Mouse (Mus musculus) cerebellum, postnatal 14 days (tissue): Measurements from ENCODE around the gene Fto.

ENCODE experiments used
- DNase-seq, 2 experiments: peaks; one replicate each; pipeline ENCODE4 v3.0.0; 2021; ENCODE audit warnings: mixed read lengths in 2 of 2

Fto gene

GRCm38 (mm10) chr8:91504360-91504759 is 191.0 kb downstream of the Fto start:
- no peak for DNase-seq

DNA sequence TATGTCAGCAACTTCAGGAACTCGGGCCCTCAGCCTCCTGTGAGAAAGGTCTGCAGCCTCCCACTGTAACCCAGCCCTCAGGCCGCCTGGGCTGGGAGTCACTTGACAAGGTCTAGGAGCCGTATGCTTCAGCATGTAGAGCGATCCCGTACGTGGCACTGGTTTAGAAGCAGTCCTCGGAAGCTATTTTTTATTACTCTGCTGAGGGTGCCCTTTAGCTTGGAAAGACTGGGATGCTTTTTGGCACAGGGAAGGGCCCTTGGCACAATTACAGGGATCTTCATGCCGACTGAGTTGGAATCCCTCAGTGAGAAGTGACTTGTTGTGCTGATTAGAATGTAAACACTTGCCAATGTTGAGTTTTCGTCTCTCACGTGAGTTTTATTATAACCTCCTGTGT is 191.6 kb downstream of the Fto start:
- DNase-seq = peak; percentile 57 to 78

GRCm38 (mm10) chr8:91505411-91505954 is 192.2 kb downstream of the Fto start:
- no peak for DNase-seq

- no peak for DNase-seq
Measured at GRCm38 (mm10) chr8:91505997-91506672, 192.8 kb downstream of the Fto start.

DNA sequence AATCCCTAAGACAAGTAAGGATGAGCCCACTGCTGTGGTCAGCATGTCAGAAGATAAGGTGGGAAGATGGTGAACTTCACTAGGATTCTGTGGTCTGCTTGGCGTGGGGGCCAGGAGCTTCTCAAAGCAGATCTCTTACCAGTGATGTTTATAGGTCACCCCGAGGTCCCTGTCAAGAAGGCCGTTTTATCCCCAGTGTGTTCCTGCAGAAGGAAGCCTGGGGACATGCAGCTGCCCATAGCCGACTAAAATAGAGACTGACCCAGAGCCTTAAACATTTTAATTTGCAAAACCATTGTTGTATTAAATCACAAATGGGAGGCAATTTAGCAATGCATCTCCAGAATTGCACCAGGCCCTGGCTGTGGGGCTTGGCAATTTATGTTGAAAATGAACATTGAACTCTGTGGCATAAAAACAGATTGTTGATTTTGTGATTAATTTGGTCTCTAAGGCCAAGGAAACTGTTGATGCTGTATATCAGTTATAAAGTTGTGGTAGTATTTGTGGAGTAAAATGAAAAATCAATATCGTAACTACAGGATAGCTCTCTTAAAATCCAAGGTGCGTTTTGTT is 193.4 kb downstream of the Fto start:
- DNase-seq = no peak

GRCm38 (mm10) chr8:91507681-91508097 is 194.4 kb downstream of the Fto start:
- no peak for DNase-seq

DNA sequence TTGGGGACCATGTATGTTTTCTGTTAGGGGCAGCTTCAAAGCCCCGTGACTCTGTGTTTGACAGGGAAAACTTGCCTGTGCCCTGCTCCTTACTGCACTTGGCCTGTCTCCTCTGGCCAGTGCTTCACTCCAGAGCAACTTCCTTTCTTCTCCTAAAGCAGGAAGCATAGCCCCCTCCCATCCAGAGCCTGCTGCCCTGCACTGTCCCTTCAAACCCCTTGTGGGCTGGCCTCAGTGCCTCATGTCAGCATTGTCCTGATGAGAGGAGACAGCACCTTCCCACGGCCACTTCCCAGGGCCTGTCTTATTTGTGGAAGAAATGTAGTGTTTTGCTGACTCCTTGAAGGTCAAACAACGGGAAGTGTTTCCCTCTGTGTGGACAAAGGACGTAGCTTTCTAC is 195.0 kb downstream of the Fto start:
- DNase-seq = no peak

GRCm38 (mm10) chr8:91509206-91509899 is 196.0 kb downstream of the Fto start:
- DNase-seq = no peak

GRCm38 (mm10) chr8:91509900-91510260 is 196.6 kb downstream of the Fto start:
- no peak for DNase-seq

DNA sequence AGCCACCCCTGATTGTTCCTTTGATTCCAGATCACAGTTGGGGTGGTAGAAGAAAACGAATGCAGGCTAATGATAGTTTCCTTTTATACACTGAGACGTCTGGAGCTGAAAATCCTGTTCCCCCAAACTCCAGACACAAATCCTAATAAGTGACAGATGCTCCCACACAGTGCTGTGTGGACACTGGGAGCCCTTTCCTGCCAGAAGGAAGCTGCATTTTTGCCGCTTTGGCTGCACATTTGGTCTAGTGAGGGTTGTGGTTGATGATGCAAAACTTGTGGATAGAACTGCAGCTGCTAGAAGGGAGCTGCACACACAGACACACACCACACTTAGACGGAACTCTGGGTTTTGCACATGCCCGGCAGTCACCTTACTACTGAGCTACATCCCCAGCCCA is 197.4 kb downstream of the Fto start:
- DNase-seq = no peak

GRCm38 (mm10) chr8:91511943-91512342 is 198.6 kb downstream of the Fto start:
- no peak for DNase-seq

GRCm38 (mm10) chr8:91514752-91515478 is 201.6 kb downstream of the Fto start:
- no peak for DNase-seq

- no peak for DNase-seq
Measured at GRCm38 (mm10) chr8:91516422-91516821, 203.1 kb downstream of the Fto start.

- no peak for DNase-seq
Measured at GRCm38 (mm10) chr8:91518085-91518484, 204.8 kb downstream of the Fto start.

DNA sequence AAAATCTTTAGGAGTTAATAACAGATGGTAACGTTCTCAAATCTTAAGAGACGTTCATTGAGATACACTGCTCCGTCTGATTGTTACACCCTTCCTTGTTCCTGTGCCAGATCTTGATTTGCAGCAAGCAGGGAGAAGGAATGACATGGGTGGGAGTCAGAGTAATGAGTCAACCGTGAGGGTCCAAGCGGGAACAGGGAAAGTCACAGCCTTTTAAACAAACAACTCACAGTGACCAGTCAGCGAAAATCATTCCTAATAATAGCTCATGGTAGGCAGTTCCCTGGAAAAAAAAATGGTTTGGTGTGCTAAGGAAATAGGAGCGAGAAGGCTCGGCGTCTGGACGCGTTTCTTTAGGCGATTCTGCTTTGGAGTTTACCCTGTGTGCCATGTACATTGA is 208.9 kb downstream of the Fto start:
- DNase-seq = no peak

DNA sequence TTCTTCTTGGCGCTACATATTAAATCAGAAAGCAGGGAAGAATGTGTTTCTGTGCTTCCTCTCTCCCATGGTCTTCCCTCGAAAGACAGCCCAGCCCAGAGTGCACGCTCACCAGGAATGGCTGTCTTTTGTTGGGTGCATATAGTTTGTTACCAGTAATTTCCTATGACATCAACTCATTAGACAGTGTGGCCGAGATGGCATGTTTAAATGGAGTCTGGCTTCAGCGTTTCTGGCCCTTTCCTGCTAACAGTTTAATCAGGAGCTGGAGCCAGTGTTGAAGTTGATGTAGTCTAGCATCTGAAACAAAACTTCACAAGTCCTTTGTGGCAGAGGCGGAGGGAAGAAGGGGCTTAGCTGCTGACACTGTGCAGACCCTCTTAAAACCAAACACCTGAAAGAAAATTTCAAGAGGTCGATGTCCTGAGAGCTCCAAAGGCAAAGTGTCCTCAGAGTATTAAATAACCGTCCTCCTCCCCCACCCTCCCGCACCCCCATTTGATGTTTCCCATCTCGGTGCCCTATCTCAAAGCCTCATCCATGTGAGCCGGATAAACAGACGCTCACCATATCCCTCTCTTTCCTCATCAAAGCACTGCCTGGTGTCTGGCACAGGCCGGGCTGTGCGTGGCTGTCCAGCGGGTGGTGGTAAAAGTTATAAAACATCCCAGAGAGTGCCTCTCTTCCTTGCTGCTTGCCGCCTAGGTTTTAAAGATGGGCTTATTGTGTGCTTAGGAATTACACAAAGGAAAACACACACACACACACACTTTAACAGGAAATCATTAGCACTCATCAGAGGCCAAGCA is 210.9 kb downstream of the Fto start:
- no peak for DNase-seq

DNA sequence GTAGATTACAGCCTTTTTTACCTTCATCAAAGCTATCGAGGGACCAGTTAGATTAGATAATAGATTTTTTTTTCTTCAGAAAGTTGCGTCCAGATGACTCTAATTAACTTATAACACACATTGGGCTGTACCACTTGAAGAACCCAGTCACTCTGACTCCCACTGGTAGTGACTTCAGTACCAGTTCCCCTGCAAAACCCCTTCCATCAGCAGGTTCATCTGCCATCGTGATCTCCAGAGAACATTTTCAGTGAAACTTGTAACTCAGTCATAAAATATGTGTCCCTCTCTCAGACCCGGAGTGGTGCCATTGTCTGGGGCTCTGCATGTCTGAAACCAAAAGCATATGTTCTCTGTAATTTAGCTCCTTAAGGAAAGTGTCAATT is 211.5 kb downstream of the Fto start:
- no peak for DNase-seq

DNA sequence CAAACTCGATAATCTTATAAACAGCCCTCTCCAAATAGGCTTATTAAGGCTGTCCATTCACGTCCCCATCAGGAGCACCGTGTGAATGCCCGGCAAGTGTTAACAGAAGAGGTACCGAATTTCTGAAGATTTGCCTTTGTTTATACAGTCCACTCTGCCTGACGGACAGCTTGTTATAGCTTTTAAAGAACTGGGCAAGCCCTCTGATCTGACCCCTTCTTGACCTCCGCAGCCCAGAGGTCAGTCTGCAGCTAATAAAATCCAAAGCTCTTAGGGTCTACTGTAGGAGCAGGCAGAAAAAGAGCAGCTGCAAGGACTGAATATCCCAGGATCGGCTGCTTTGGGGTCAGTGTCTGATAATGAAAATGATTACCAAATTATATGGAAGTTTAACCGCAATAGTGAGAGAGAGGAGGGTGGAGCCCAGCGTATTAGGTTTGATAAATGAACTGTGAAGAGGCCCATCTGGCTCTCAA is 212.1 kb downstream of the Fto start:
- DNase-seq = no peak

- DNase-seq = peak in 1 of 2 experiments; percentile 23
Measured at GRCm38 (mm10) chr8:91528967-91529366, 215.6 kb downstream of the Fto start.

- no peak for DNase-seq
Measured at GRCm38 (mm10) chr8:91529699-91530098, 216.4 kb downstream of the Fto start.

DNA sequence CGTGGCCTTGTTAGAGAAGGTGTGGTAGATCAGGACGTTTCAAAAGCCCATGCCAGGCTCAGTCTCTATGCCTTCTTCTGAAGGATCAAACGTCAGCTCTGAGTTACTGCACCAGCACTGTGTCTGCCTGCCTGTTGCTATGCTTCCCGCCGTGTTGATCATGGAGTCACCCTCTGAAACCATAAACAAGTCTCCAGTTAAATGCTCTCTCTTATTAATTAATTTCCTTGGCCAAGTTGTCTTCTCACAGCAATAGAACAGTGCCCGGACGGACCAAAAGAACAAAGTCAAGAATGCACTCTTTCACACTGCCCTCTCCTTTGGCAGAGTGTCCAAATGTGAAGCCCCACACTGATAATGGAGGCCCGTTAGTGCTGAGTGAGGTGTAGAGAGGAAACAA is 217.3 kb downstream of the Fto start:
- no peak for DNase-seq

- DNase-seq = peak; percentile 93 to 97
Measured at GRCm38 (mm10) chr8:91531971-91532370, 218.6 kb downstream of the Fto start.
